Mouse (Mus musculus) embryonic facial prominence, embryonic 10.5 days (tissue): ENCODE data around the gene Washc4. TPM values are rescaled to one million over a fixed set of nuclear protein-coding genes. Genes with fewer than 3 reads are reported as not detected.
A peak's percentile ranks its signal among the peaks of the same experiment; 100 is the strongest.

Source experiments
- DNase-seq: peaks from one replicate; pipeline ENCODE4 v3.0.0-alpha.2; 2017; ENCODE audit warnings: low spot score
- H3K27ac ChIP-seq: fragments of 300-500 bp; sonication (generic); replicated peaks from 2 replicates; pipeline ENCODE4 v1.5.1; 2016; ENCODE audit warnings: mild to moderate bottlenecking
- H3K27me3 ChIP-seq: fragments of 300-500 bp; sonication (generic); replicated peaks from 2 replicates; pipeline ENCODE4 v1.6.1; 2016; ENCODE audit warnings: low read depth, mild to moderate bottlenecking; ENCODE audit not compliant: poor library complexity, severe bottlenecking
- H3K36me3 ChIP-seq: fragments of 300-500 bp; sonication (generic); replicated peaks from 2 replicates; pipeline ENCODE4 v1.6.1; 2016; ENCODE audit warnings: mild to moderate bottlenecking, moderate library complexity
- H3K4me1 ChIP-seq: fragments of 300-500 bp; sonication (generic); 2 replicates; pipeline ENCODE4 v1.6.1; 2016
- H3K4me3 ChIP-seq: fragments of 300-500 bp; sonication (generic); 2 replicates; pipeline ENCODE4 v1.5.1; 2016; ENCODE audit warnings: mild to moderate bottlenecking, moderate library complexity
- H3K9me3 ChIP-seq: fragments of 300-500 bp; sonication (generic); 2 replicates; pipeline ENCODE4 v1.6.1; 2016; ENCODE audit warnings: mild to moderate bottlenecking
- WGBS: fragments of 180-500 bp; shearing (Covaris S2); methylation state at CpG from one replicate; pipeline ENCODE4 v1.1.7; 2016; 5-methylcytosine and 5-hydroxymethylcytosine counted together
- polyA plus RNA-seq: library from polyadenylated mRNA; unstranded; fragments of >200 nt; fragmentation: Nextera tagmentation; extraction: Ambion mirVana; gene quantifications from 2 replicates; pipeline ENCODE4 v1.2.1, GENCODE M21; 2016

Washc4 gene
- polyA plus RNA-seq, 1 experiment from 2014 or later, result 40.7 TPM

DNA sequence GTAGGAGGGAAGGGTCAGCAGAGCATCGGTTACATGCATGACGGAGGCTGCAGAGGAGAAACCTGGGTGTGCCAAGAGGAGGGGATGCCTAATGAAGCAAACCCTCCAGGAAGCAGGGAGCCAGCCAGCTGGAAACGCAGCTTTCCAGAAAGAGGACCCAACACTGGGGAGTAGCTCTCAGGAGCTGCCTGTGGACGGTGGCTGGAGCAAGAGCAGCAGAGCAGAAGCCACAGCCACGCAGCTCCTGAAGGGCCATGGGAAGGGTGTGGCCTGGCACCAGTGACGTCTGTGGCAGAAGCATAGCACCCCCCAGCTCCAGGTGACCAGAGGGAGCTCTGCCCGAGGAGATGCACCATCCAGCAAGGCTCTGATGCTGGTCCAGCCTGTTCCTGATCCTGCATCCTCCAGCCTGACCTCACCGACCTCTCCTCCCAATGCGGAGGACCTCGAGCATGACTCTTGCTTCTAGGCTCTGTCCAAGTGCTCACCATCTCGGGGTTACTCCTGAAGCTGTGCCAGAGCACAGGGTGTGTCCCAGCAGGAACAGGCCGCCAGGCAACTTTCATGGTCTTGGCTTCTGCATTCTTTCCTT is 85.7 kb downstream of the Washc4 start:
- no peak overlapping the region for H3K4me3 ChIP-seq
- no peak overlapping the region for H3K27ac ChIP-seq
- no peaks in the 10 kb centered on the region for H3K27me3 ChIP-seq
- H3K9me3 ChIP-seq, result no peaks in the 10 kb centered on the region
- DNase-seq, result no peak
- WGBS, result 86% methylated on average over 12 of the region's 12 CpGs
- H3K36me3 ChIP-seq, result peaks cover 63% of the 10 kb centered on the region
- peaks cover 8% of the 10 kb centered on the region for H3K4me1 ChIP-seq

DNA sequence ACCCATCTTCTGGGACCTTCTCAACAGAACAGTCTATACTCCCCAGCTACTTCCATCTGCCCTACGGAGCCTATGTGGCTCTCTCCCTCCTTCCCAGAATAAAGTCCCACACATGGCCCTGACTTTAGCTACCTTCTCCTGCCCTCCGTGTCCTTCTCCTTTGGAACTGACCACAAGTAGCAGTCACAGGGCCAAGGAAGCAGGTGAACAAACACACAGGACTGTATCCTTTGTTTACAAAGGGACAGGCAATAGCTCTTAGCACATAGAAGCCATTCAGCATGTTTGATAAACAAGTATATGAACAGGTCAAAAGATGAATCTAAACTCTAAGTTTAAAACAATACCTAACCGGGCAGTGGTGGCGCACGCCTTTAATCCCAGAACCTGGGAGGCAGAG is 86.3 kb downstream of the Washc4 start:
- no peak for DNase-seq
- no peaks in the 10 kb centered on the region for H3K27me3 ChIP-seq
- peaks cover 14% of the 10 kb centered on the region for H3K4me1 ChIP-seq
- WGBS, result 93% methylated on average over 5 of the region's 5 CpGs
- H3K4me3 ChIP-seq, result no peak overlapping the region
- no peak overlapping the region for H3K27ac ChIP-seq
- H3K36me3 ChIP-seq, result peaks cover 57% of the 10 kb centered on the region
- H3K9me3 ChIP-seq, result no peaks in the 10 kb centered on the region

DNA sequence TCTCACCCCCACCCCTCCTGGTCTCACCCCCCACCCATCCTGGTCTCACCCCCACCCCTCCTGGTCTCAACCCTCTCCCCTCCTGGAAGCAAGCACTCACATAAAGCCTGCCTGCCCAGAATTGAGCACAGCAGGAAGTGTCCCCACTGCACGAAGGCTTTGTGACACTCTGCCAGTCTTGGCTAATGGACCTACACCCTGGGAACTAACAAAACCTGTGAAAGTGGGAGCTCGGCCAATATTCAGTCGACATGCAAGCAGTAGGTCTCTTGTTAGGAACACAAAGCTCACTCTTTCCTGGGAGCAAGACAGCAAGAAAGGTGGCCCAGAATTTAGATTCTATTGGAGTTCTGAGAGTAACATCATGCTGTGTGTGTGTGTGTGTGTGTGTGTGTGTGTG is 87.3 kb downstream of the Washc4 start:
- Histone ChIP-seq H3K4me1 (peaks cover 18% of the 10 kb centered on the region), H3K4me3 (no peak overlapping the region), H3K27ac (no peak overlapping the region), H3K36me3 (peaks cover 55% of the 10 kb centered on the region), H3K27me3 (no peaks in the 10 kb centered on the region), H3K9me3 (no peaks in the 10 kb centered on the region)
- DNase-seq, result no peak
- WGBS, result 85% methylated on average over 3 of the region's 3 CpGs

DNA sequence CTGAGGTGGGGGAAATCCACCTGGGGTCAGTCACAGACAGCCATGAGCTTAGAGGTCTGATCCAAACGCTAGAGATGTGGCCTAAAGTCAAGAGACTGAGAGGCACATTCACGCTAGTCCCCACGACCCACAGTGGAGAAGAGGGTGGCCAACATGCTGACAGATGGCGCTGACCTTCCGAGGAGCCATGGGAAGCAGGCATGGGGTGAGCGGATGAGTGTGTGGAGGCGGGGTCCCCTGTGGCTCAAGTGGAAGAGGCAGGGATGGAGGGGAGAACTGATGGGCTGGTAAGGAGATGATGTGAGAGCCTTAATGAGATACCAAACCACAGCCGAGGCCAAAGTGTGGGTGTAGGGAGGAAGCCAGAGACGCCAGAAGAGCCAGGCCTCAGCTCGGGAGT is 88.2 kb downstream of the Washc4 start:
- H3K4me3 ChIP-seq, result no peak overlapping the region
- no peaks in the 10 kb centered on the region for H3K27me3 ChIP-seq
- H3K27ac ChIP-seq, result no peak overlapping the region
- H3K36me3 ChIP-seq, result peaks cover 50% of the 10 kb centered on the region
- 90% methylated on average over 10 of the region's 10 CpGs for WGBS
- H3K4me1 ChIP-seq, result peaks cover 18% of the 10 kb centered on the region
- H3K9me3 ChIP-seq, result no peaks in the 10 kb centered on the region
- DNase-seq, result no peak

DNA sequence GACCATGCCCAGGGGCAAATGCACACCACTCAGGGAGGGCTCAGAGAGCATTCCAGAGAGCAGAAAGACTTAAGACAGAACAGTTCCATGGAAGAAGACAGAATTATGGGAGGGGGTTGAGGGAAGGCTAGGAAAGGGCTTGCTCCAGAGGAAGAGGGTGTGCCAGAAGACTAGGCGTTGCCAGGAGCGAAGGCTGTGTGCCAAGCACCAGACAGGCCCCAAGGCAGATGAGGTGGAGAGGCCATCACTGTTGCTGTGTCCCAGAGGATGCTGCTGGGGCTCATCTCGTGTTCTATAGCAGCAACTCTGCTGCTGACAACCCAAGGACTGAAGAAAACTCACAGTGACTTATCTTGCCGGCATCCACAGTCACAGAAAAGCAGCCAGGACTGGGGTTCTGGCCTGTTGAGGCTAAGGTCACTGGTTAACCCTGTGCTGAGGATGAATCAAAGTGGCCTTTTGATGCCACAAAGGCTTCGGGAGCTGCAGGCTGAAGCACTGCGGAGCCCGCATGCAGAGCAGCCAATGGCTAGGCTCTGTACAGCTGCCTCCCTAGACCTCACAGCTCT is 89.3 kb downstream of the Washc4 start:
- no peaks in the 10 kb centered on the region for H3K27me3 ChIP-seq
- DNase-seq, result no peak
- peaks cover 39% of the 10 kb centered on the region for H3K36me3 ChIP-seq
- no peaks in the 10 kb centered on the region for H3K9me3 ChIP-seq
- H3K4me1 ChIP-seq, result peaks cover 23% of the 10 kb centered on the region
- H3K27ac ChIP-seq, result peak overlapping the region; percentile 21; the same call in 1 of the 2 replicates
- no peak overlapping the region for H3K4me3 ChIP-seq
- 79% methylated on average over 7 of the region's 7 CpGs for WGBS

DNA sequence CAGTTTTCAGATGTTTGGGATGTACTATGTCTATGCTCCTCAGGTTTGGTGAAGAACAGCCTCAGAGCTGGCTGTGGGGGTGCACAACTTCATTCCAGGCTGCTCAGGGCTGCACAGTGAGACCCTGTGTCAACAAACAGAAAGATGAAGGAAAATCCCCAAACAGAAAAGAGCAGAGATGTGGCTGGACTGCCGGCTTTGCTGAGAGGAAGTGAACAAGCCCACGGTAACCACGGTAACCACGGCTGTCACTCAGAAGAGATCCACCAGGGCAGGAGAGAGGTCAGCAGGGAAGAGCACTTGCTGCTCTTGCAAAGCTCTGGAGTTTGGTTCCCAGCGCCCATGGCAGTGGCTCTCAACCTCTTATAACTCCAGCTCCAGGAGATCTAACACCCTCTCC is 90.9 kb downstream of the Washc4 start:
- DNase-seq, result peak; percentile 72
- WGBS, result 36% methylated on average over 5 of the region's 5 CpGs
- peaks cover 23% of the 10 kb centered on the region for H3K4me1 ChIP-seq
- no peak overlapping the region for H3K27ac ChIP-seq
- H3K36me3 ChIP-seq, result peaks cover 30% of the 10 kb centered on the region
- no peaks in the 10 kb centered on the region for H3K27me3 ChIP-seq
- no peaks in the 10 kb centered on the region for H3K9me3 ChIP-seq
- H3K4me3 ChIP-seq, result no peak overlapping the region

DNA sequence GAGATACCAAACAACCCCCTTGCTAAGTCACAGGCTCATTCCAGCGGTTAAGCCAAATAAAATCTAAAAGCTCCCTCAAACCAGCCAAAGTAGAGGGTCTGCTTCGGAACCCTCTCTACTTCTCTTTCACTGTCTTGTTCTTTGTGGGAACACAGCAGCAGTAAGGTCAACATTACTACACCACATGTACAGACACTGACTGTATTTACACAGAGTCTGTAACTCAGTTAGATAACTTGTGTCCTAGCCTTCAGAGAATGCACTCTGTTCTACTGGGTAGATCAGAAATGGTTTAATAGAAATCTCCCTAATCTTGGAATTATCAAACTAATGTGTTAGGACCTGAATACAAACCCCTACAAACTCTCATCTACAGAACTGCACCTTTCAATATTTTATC is 92.6 kb downstream of the Washc4 start:
- no peak for DNase-seq
- WGBS, result 94% methylated on average over 2 of the region's 2 CpGs
- Histone ChIP-seq H3K27ac (no peak overlapping the region), H3K27me3 (no peaks in the 10 kb centered on the region), H3K4me1 (peaks cover 23% of the 10 kb centered on the region), H3K4me3 (no peak overlapping the region), H3K36me3 (peaks cover 30% of the 10 kb centered on the region), H3K9me3 (no peaks in the 10 kb centered on the region)

DNA sequence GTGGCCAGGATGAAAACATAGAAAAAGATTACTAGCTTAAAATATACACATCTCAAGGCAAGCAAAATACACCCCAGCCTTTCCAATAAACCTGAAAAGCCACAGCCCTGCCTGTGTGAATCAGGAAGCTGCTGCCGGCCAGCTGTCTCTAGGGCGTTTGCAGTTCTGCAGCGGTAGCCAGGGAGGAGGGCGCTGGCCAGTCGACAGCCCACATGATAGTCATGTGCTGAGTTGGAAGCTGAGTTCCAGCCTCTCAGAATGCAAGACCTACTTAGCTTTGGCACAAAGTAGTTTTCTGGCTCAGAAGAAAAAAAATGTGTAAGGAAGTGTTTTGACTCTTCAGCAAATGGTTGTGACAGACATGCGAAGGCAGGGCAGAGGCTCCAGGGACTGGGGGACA is 93.7 kb downstream of the Washc4 start:
- Histone ChIP-seq H3K9me3 (no peaks in the 10 kb centered on the region), H3K4me1 (peaks cover 23% of the 10 kb centered on the region), H3K4me3 (no peak overlapping the region), H3K27ac (no peak overlapping the region), H3K27me3 (no peaks in the 10 kb centered on the region), H3K36me3 (peaks cover 19% of the 10 kb centered on the region)
- WGBS, result 49% methylated on average over 6 of the region's 6 CpGs
- DNase-seq, result peak; percentile 23

DNA sequence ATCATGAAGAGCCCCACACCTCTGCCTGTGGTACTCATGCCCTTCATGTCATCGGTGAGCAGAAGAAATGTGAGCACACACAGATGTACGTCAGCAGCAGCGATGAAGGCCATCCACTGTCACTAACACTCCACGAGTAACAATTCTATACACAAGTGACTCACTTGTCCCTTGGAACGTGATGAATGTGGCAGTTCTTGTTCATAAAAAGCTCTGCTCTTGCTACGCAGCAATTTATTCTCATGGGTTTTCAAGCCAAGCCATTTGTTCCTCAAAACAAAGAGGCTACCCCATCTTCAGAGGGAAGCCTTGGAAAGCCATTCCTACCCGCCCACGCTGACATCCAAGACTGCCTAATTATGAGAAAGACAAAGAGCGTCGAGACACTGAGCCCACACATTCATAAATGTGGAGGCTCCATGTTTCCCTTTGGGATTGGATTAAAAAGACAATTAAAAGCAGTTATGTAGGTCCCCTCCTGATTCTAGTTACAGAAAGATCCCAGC is 96.4 kb downstream of the Washc4 start:
- Histone ChIP-seq H3K4me3 (no peak overlapping the region), H3K9me3 (no peaks in the 10 kb centered on the region), H3K27me3 (no peaks in the 10 kb centered on the region), H3K27ac (no peak overlapping the region), H3K4me1 (peaks cover 22% of the 10 kb centered on the region), H3K36me3 (peaks cover 14% of the 10 kb centered on the region; the same call in 1 of the 2 replicates)
- WGBS, result 87% methylated on average over 10 of the region's 10 CpGs
- no peak for DNase-seq

DNA sequence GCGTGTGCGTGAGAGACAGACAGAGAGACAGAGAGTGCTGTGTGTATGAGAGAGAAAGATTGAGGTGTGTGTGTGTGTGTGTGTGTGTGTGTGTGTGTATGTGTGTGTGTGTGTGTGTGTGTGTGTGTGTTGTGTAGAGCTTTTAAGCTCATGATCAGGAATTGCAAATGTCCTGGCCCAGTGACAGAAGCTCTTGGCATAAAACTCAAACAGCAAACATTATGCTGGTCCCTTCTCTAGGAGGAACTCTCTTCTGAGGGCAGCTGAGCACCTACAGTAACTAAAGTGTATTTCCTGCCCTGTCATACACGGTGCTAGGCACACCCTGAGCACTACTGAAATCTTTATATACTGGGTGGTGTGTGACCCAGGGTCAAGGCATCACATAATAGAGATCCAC is 98.1 kb downstream of the Washc4 start:
- H3K4me3 ChIP-seq, result no peak overlapping the region
- WGBS, result 89% methylated on average over 3 of the region's 3 CpGs
- DNase-seq, result no peak
- peaks cover 14% of the 10 kb centered on the region; the same call in 1 of the 2 replicates for H3K36me3 ChIP-seq
- H3K9me3 ChIP-seq, result no peaks in the 10 kb centered on the region
- no peaks in the 10 kb centered on the region for H3K27me3 ChIP-seq
- no peak overlapping the region for H3K27ac ChIP-seq
- H3K4me1 ChIP-seq, result peaks cover 33% of the 10 kb centered on the region

DNA sequence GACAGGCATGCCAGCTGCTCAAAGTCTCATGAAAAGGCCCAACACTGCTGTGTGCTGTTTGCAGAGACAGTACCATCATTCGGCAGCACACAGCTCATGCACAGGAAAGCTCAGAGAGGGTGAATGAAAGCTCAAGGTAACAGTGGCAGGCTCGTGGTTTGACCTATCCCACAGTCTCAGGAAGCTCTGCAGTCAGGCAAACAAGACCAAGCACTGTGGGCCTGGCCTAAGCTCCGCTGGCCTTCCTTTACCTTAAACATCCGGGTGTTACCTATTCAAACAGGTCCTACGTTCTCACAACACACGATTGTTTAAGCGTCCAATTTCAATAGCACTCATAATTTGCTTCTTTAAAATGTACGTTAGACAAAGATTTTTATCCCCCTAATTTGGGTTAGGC is 100.6 kb downstream of the Washc4 start:
- Histone ChIP-seq H3K27ac (no peak overlapping the region), H3K9me3 (no peaks in the 10 kb centered on the region), H3K4me1 (peaks cover 45% of the 10 kb centered on the region), H3K4me3 (no peak overlapping the region), H3K27me3 (no peaks in the 10 kb centered on the region), H3K36me3 (peaks cover 9% of the 10 kb centered on the region; the same call in 1 of the 2 replicates)
- no peak for DNase-seq
- 87% methylated on average over 8 of the region's 8 CpGs for WGBS

DNA sequence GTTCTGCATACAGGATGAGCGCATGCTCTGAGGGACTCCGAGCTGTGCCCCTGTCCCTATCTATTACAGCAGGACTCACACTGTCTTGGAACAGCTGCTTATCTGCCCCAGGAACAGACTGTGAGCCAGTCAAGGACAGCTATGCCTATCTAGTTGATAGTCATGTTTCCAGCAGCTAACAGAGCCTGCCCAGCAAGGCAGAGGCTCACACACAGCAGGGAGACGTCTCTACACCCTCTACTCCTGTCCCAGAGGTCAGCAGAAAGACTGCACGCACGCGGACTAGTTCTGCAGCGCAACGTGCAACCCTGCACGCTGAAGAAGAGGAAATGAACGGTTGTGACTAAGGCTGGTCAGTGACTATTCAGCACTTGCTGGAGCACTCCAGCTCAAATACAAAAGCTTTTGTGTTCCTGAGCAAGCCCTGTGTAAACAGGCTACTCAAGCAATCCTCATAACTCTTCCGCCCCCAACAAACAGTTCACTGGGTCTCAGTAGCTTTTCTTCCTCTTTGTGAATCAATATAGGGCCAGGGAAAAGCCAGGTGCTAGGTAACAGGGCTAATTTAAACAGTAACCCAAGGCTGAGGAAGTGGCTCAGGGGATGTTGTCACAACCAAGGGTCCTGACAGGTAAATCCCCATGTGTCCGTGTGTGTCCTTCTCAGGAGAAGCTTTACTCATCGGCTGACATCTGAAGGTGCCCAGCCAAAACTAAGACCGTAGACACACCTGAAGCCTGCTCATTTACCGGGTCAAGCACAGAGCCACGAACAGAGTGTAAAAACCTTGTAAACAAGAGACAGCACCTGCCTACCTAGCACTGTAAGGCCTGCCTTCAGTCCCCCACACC is 101.5 kb downstream of the Washc4 start:
- 0 out of 2 replicates have a peak, but pooled peaks cover 3% of the 10 kb centered on the region for H3K36me3 ChIP-seq
- H3K4me1 ChIP-seq, result peaks cover 46% of the 10 kb centered on the region
- H3K9me3 ChIP-seq, result no peaks in the 10 kb centered on the region
- no peaks in the 10 kb centered on the region for H3K27me3 ChIP-seq
- 69% methylated on average over 16 of the region's 16 CpGs for WGBS
- H3K4me3 ChIP-seq, result 0 out of 2 replicates have a peak overlapping the region, but pooled peaks have one; percentile 11
- DNase-seq, result no peak
- peak overlapping the region; percentile 65 for H3K27ac ChIP-seq

DNA sequence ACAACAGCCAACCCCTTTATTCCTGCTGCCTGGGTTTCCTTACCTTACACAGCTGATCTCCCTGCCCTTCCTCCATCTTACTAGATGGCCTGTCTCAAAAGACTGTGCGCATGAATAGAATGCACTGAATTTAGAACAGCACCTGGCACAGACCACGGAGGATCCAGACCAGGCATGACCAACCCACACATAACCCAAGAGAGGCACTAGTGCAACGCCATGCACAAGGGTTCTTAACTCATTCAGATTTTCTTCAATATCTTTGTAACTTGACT is 102.1 kb downstream of the Washc4 start:
- Histone ChIP-seq H3K27ac (no peak overlapping the region), H3K9me3 (no peaks in the 10 kb centered on the region), H3K4me1 (peaks cover 46% of the 10 kb centered on the region), H3K36me3 (0 out of 2 replicates have a peak, but pooled peaks cover 1% of the 10 kb centered on the region), H3K4me3 (no peak overlapping the region), H3K27me3 (no peaks in the 10 kb centered on the region)
- no peak for DNase-seq
- 92% methylated on average over 3 of the region's 3 CpGs for WGBS
